Mouse (Mus musculus) E14TG2a.4 (cell line): ENCODE results near the gene Gm28308.

Experiments
- CTCF ChIP-seq: conservative IDR thresholded peaks from 2 replicates; pipeline ENCODE4 v1.5.1; 2014; ENCODE audit warnings: low read length
- POU5F1 ChIP-seq: IDR thresholded peaks from 2 replicates; pipeline ENCODE4 v1.6.1; 2014; ENCODE audit warnings: low read length, borderline replicate concordance

- no peak for TF ChIP-seq CTCF
- TF ChIP-seq POU5F1: no peak
These were observed 51.1 kb downstream of the Gm28308 start for GRCm38 (mm10) chr6:52162093-52162380.
